Mouse (Mus musculus) leukemia stem cell, adult 10-12 weeks (primary cell): ENCODE data around the gene Peg3. TPM values are rescaled to one million over a fixed set of nuclear protein-coding genes. Genes with fewer than 3 reads are reported as not detected.

Experiments
- polyA plus RNA-seq: library from polyadenylated mRNA; stranded (reverse); fragments of >175 nt; gene quantifications from 2 replicates; pipeline ENCODE4 v1.2.3, GENCODE M21; 2012; ENCODE audit warnings: low replicate concordance

Peg3 gene
- polyA plus RNA-seq: not detected in 2 replicates

DNA sequence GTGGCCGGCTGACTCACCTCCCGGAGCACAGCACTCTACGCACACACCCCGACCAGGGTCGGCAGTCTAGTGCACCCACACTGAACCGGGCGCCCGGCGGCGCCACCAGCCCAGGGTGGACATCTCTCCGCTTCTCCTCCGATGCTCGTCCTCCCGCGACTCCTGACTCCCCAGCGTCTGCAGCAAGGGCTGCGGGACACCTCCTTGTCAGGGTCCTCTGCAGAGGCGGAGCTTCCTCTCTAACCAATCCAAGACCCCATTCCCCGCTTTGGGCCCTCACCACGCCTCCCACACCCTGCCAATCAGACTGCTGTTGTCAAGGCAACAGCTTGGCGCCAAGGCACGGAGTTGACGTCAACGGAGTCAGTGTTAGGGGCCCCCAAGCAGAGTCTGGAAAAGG, at the start of gene Peg3, which contains the start of gene Usp29:
Gene Peg3, minus strand, starts transcription at position 191 of the 400 bp plus-strand sequence.
Gene Usp29, plus strand, starts transcription at position 338 of the 400 bp plus-strand sequence.

DNA sequence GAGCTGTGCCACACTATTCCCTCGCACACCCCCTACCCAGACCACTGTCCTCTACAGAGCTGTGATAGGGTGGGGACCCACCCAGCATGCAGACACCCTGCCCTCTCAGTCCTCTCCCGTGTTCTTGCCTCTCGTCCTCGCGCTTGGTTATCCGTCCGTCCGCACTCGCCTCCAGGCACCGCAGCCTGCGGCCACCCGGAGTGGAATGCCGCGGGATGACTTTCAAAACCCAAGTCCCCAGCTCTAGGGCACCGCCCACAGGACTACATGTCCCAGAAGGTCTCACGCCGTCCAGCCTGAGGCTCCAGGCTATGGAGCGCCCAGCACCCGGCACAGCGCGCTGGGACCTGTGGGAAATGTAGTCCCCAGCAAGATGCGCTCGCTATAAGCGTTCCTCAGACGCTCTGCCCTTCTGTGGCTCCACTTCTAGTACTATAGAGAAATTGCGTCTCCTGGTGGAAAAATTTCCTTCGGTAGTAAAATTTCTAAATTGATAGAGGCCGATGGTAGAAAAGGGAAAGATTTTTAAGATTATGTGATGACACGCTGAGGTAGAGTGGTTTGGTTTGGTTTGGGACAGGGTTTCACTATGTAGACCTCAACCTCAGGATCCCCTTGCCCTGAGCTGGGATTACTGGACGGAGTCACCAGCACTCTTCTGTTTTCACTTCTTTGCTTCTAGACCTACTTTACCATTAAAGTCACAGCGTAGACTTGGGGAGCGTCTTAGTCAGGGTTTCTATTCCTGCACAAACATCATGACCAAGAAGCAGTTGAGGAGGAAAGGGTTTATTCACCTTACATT, 33.8 kb downstream of the Peg3 start, which contains the start of gene Zim1:
Gene Zim1, minus strand, starts transcription at position 210 of the 805 bp plus-strand sequence.

Other genes with a start within 250 kb of the Peg3 start
- not detected in 2 replicates for gene Olfr5, start 243.5 kb downstream of the Peg3 start, polyA plus RNA-seq
- gene Olfr1347, start 230.7 kb downstream of the Peg3 start, polyA plus RNA-seq: not detected in 2 replicates
- gene Olfr1348, start 221.7 kb downstream of the Peg3 start, polyA plus RNA-seq: not detected in 2 replicates
- gene Olfr1349, start 207.5 kb downstream of the Peg3 start, polyA plus RNA-seq: 0.14 and 0.42 TPM in 2 replicates
- gene Olfr1350, start 165.6 kb downstream of the Peg3 start, polyA plus RNA-seq: not detected in 2 replicates
- gene Zim1, start 34.0 kb downstream of the Peg3 start, polyA plus RNA-seq: not detected in 2 replicates
- not detected in 2 replicates for gene Usp29, start 147 bp upstream of the Peg3 start, polyA plus RNA-seq